Comparison of ENCODE assay signal across 13 mouse cellular contexts in the genomic region with DNA sequence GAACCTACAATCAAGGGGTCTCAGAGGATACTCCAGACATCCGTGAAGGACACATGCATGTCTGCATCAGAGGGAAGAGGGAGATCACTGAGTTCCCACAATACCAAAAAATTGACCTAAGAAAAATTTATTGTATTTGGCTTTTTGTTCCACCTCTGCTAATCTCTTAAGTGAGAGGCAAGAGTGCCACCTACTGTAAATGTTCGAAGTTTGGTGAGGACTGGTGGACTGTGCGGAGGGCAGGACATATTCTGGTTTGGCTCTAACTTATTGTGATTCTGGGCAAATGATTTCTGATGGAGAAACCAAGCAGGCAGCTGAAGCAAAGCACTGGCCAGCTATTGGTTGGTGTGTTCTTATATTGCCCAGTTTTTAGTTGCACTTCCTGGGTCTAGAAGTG. TPM values are rescaled to one million over a fixed set of nuclear protein-coding genes. Genes with fewer than 3 reads are reported as not detected.
DNase-seq lines count a peak whose midpoint lies in the region; ATAC-seq and TF ChIP-seq lines count a peak whose summit lies in the region.
"Had no signal": no experiment of that assay in that cellular context is flagged by ENCODE, and none has a peak within 500 bp of the region (broad histone marks: within the 10 kb centered on the region; RNA-seq: fewer than 3 reads in every experiment).

No protein-coding gene starts in this region.

- no peak for ATAC-seq in liver, postnatal 0 days
- ATAC-seq in kidney, embryonic 16.5 days (ENCODE audit: low FRiP score, low TSS enrichment), result peak; percentile 57; the same call in 1 of the 2 replicates

- no peaks in the 10 kb centered on the region for H3K79me2 ChIP-seq in MEL (ENCODE audit: control insufficient read depth, insufficient read depth, low read length, poor library complexity)

- peak; percentile 42 for TF ChIP-seq CTCF in liver, postnatal 0 days (IDR thresholded peaks at IDR 0.05; ENCODE audit: low read depth)
- no peak for TF ChIP-seq CTCF in MEL (IDR thresholded peaks at IDR 0.05 in 2 of 3, conservative IDR thresholded peaks at IDR 0.05 in 1 of 3; ENCODE audit: control insufficient read depth in 1 of 3, insufficient read depth in 1 of 3, low read depth in 2 of 3, low read length in 3 of 3, poor library complexity in 1 of 3, severe bottlenecking in 1 of 3)

- peak; percentile 52 for DNase-seq in heart, embryonic 10.5 days (ENCODE audit: low spot score)
- no peak for DNase-seq in heart, adult 11 months
- no peak for DNase-seq in liver, postnatal 0 days
- DNase-seq in liver (no peak), MEL (ENCODE audit: low read depth, low spot score) (no peak)
- no peak for DNase-seq in left cerebral cortex, adult 11 months (ENCODE audit: low spot score)
- DNase-seq in spleen, adult 12 weeks (ENCODE audit: low spot score), result no peak

- no peaks in the 10 kb centered on the region for H3K9me3 ChIP-seq in heart, embryonic 10.5 days
- H3K9me3 ChIP-seq in liver, postnatal 0 days (ENCODE audit: low read length), result no peaks in the 10 kb centered on the region
- H3K9me3 ChIP-seq in MEL (replicated peaks; ENCODE audit: insufficient read depth, low read length), result no peaks in the 10 kb centered on the region
- H3K9me3 ChIP-seq in kidney, embryonic 16.5 days (ENCODE audit: low read length), result no peaks in the 10 kb centered on the region
- H3K9me3 ChIP-seq: G1E; hindbrain, embryonic 15.5 days had no signal

- H3K36me3 ChIP-seq in heart, embryonic 10.5 days, result no peaks in the 10 kb centered on the region
- H3K36me3 ChIP-seq in liver, postnatal 0 days (replicated peaks; ENCODE audit: insufficient read depth, low read length), result no peaks in the 10 kb centered on the region
- H3K36me3 ChIP-seq in MEL (ENCODE audit: control insufficient read depth in 1 of 2, insufficient read depth in 2 of 2, low read length in 2 of 2), result peaks cover 0 to 9% of the 10 kb centered on the region in 2 experiments; a peak in 2 of 4 replicates
- no peaks in the 10 kb centered on the region for H3K36me3 ChIP-seq in kidney, embryonic 16.5 days (ENCODE audit: insufficient read depth, low read length)
- H3K36me3 ChIP-seq: G1E; hindbrain, embryonic 15.5 days had no signal

- no peak for TF ChIP-seq POLR2A in MEL (IDR thresholded peaks at IDR 0.05; ENCODE audit: control insufficient read depth in 1 of 2, insufficient read depth in 1 of 2, low read depth in 1 of 2, low read length in 2 of 2, poor library complexity in 1 of 2)

- no peaks in the 10 kb centered on the region for H3K27me3 ChIP-seq in heart, embryonic 10.5 days (ENCODE audit: insufficient read depth, poor library complexity, severe bottlenecking)
- no peaks in the 10 kb centered on the region for H3K27me3 ChIP-seq in liver, postnatal 0 days (ENCODE audit: insufficient read depth, low read length)
- no peaks in the 10 kb centered on the region for H3K27me3 ChIP-seq in MEL (ENCODE audit: control insufficient read depth in 1 of 2, insufficient read depth in 2 of 2, low read length in 2 of 2)
- no peaks in the 10 kb centered on the region for H3K27me3 ChIP-seq in kidney, embryonic 16.5 days (ENCODE audit: insufficient read depth, low read length)
- H3K27me3 ChIP-seq: hindbrain, embryonic 15.5 days had no signal

- 72% methylated on average over 3 of the region's 3 CpGs for WGBS in heart, embryonic 10.5 days
- 65% methylated on average over 3 of the region's 3 CpGs for WGBS in liver, postnatal 0 days (ENCODE audit: insufficient replicate concordance)
- 77% methylated on average over 3 of the region's 3 CpGs for WGBS in kidney, embryonic 16.5 days

- no peak for TF ChIP-seq EP300 in liver, postnatal 0 days (IDR thresholded peaks at IDR 0.05; ENCODE audit: low read depth)
- TF ChIP-seq EP300 in MEL (IDR thresholded peaks at IDR 0.05; ENCODE audit: low read depth in 1 of 2, low read length in 2 of 2), result no peak

- H3K9ac ChIP-seq in liver, postnatal 0 days (replicated peaks), result no peak overlapping the region
- H3K9ac ChIP-seq in MEL (ENCODE audit: control insufficient read depth, low read depth, low read length, poor library complexity, severe bottlenecking), result no peak overlapping the region
- no peak overlapping the region for H3K9ac ChIP-seq in kidney, embryonic 16.5 days (replicated peaks; ENCODE audit: low read length)
- H3K9ac ChIP-seq: hindbrain, embryonic 15.5 days had no signal

- no peak overlapping the region for H3K4me3 ChIP-seq in heart, embryonic 10.5 days
- H3K4me3 ChIP-seq in liver, postnatal 0 days (ENCODE audit: low read depth, low read length), result no peak overlapping the region
- H3K4me3 ChIP-seq in MEL (ENCODE audit: control insufficient read depth in 1 of 2, insufficient read depth in 1 of 2, low read depth in 2 of 2, low read length in 2 of 2), result no peak overlapping the region
- H3K4me3 ChIP-seq in kidney, embryonic 16.5 days (ENCODE audit: low read length), result no peak overlapping the region
- H3K4me3 ChIP-seq: hindbrain, embryonic 15.5 days; myocyte had no signal

- H3K27ac ChIP-seq in heart, embryonic 10.5 days, result no peak overlapping the region
- H3K27ac ChIP-seq in liver, postnatal 0 days (ENCODE audit: low read depth), result no peak overlapping the region
- no peak overlapping the region for H3K27ac ChIP-seq in MEL (ENCODE audit: control insufficient read depth, low read depth, low read length)
- no peak overlapping the region for H3K27ac ChIP-seq in kidney, embryonic 16.5 days (ENCODE audit: low read length)
- H3K27ac ChIP-seq: hindbrain, embryonic 15.5 days; macrophage had no signal

- no peak overlapping the region for H3K4me2 ChIP-seq in liver, postnatal 0 days (ENCODE audit: low read depth, low read length)
- no peak overlapping the region for H3K4me2 ChIP-seq in kidney, embryonic 16.5 days (replicated peaks; ENCODE audit: low read depth, low read length)
- H3K4me2 ChIP-seq: hindbrain, embryonic 15.5 days; liver, embryonic 11.5 days had no signal

- peak; percentile 3 for TF ChIP-seq RAD21 in MEL (IDR thresholded peaks at IDR 0.05; ENCODE audit: low read depth, low read length)

- no peaks in the 10 kb centered on the region for H3K4me1 ChIP-seq in heart, embryonic 10.5 days
- H3K4me1 ChIP-seq in liver, postnatal 0 days (ENCODE audit: insufficient read depth), result no peaks in the 10 kb centered on the region
- peaks cover 2 to 8% of the 10 kb centered on the region in 2 experiments; a peak in 3 of 4 replicates for H3K4me1 ChIP-seq in MEL (ENCODE audit: control insufficient read depth in 1 of 2, insufficient read depth in 2 of 2, low read length in 2 of 2)
- H3K4me1 ChIP-seq in kidney, embryonic 16.5 days (ENCODE audit: insufficient read depth, low read length), result no peaks in the 10 kb centered on the region
- H3K4me1 ChIP-seq: hindbrain, embryonic 15.5 days had no signal

TF ChIP-seq in MEL, 35 proteins besides CTCF, POLR2A, EP300 and RAD21:
- no peak for TF ChIP-seq USF2 (IDR thresholded peaks at IDR 0.05; ENCODE audit: borderline replicate concordance in 1 of 2, insufficient read depth in 1 of 2, low read depth in 1 of 2, low read length in 2 of 2)
- TF ChIP-seq NRF1 (IDR thresholded peaks at IDR 0.05; ENCODE audit: insufficient read depth, low read depth, low read length, poor library complexity, severe bottlenecking), result no peak
- no peak for TF ChIP-seq E2F4 (IDR thresholded peaks at IDR 0.05; ENCODE audit: borderline replicate concordance, low read depth, low read length)
- no peak for TF ChIP-seq NELFE (IDR thresholded peaks at IDR 0.05; ENCODE audit: low read depth, low read length)
- TF ChIP-seq BHLHE40 (IDR thresholded peaks at IDR 0.05; ENCODE audit: borderline replicate concordance, low read depth, low read length), result no peak
- TF ChIP-seq MAFK (IDR thresholded peaks at IDR 0.05; ENCODE audit: borderline replicate concordance, low read depth, low read length), result no peak
- TF ChIP-seq MYC (IDR thresholded peaks at IDR 0.05; ENCODE audit: low read depth, low read length), result no peak

RNA-seq across cellular contexts. Expression of gene Cd86, which starts 43.6 kb away (rescaled TPM):
- 0.30 TPM in 2 replicates for polyA plus RNA-seq in heart, embryonic 10.5 days (2016; fragmentation: Nextera tagmentation; extraction: Ambion mirVana)
- polyA plus RNA-seq in liver, postnatal 0 days (2015; fragmentation: Nextera tagmentation; extraction: Ambion mirVana), result 7.7 and 9.3 TPM in 2 replicates
- not detected in 2 replicates for total RNA-seq in MEL (2012; rRNA removed)
- not detected for polyA plus RNA-seq in MEL (2012; ENCODE audit: insufficient read depth in 1 of 2, insufficient read length in 2 of 2, low read depth in 1 of 2, low replicate concordance in 2 of 2, missing spikeins in 1 of 2)
- 1.1 and 2.2 TPM in 2 replicates for polyA plus RNA-seq in kidney, embryonic 16.5 days (2015; fragmentation: Nextera tagmentation; extraction: Ambion mirVana)
- total RNA-seq: G1E had no signal
- polyA plus RNA-seq: G1E, myocyte had no signal
